Mouse (Mus musculus): ENCODE results near the gene Epha4.

DNA sequence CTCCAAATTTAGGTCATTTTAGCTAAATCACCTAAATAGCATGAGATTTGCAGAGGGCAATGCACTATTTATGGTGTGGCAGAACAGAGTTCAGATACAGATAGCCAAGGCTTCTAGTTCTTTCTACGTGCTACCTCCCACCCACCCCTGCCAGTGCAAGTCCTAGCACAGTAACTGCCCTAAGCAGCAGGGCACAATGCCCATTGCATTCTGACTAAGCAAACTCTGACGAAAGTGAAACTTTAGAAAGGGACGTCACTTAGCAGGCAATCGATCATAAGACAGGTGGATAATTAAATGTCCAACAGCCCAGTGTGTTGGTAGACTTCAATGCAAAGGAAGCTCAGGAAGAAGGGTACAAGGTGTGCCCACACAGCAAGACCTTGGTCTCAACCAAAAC, 49.4 kb downstream of the Epha4 start:
- TF ChIP-seq CTCF (IDR thresholded peaks at IDR 0.05) (no peak), EP300 (IDR thresholded peaks at IDR 0.05; ENCODE audit: insufficient read depth, low read depth, low read length) (no peak), POLR2A (IDR thresholded peaks at IDR 0.05; ENCODE audit: insufficient read depth, low read depth, low read length) (no peak)

Data from heart, adult 2 months (tissue).